Mouse (Mus musculus): ENCODE results near the gene Rrp9.

GRCm38 (mm10) chr9:106452351-106452750 lies 23.4 kb upstream of the Rrp9 start:
- TF ChIP-seq CTCF (IDR thresholded peaks at IDR 0.05; ENCODE audit: low read depth) (no peak), EP300 (IDR thresholded peaks at IDR 0.05; ENCODE audit: low read depth) (no peak)

Measured in liver, postnatal 0 days (tissue).